Mouse (Mus musculus) C2C12 (cell line): ENCODE results near the gene Dazap1. TPM values are rescaled to one million over a fixed set of nuclear protein-coding genes. Genes with fewer than 3 reads are reported as not detected.

ENCODE experiments used
- H3K27me3 ChIP-seq: one replicate; pipeline ENCODE4 v1.6.1; 2011; ENCODE audit not compliant: control insufficient read depth, insufficient read depth, insufficient read length
- H3K36me3 ChIP-seq: one replicate; pipeline ENCODE4 v1.6.1; 2011; ENCODE audit not compliant: control insufficient read depth, insufficient read depth
- H3K4me3 ChIP-seq: one replicate; pipeline ENCODE4 v1.5.1; 2011; ENCODE audit warnings: mild to moderate bottlenecking, control low read depth; ENCODE audit not compliant: poor library complexity, insufficient read depth, severe bottlenecking
- H3K79me2 ChIP-seq: one replicate; pipeline ENCODE4 v1.6.1; 2011; ENCODE audit not compliant: control insufficient read depth, insufficient read depth
- H3K79me3 ChIP-seq: one replicate; pipeline ENCODE4 v1.6.1; 2011; ENCODE audit warnings: low read depth, control low read depth
- H3ac ChIP-seq: one replicate; pipeline ENCODE3; 2011; ENCODE audit warnings: low read depth; ENCODE audit not compliant: control insufficient read depth, insufficient read length
- CEBPB ChIP-seq: IDR thresholded peaks from one replicate; pipeline ENCODE4 v1.6.1; 2011; ENCODE audit warnings: low read depth, mild to moderate bottlenecking, control low read depth, moderate library complexity
- CTCF ChIP-seq: IDR thresholded peaks from one replicate; pipeline ENCODE4 v1.5.1; 2011; ENCODE audit not compliant: control insufficient read depth, insufficient read depth, insufficient read length
- FOSL1 ChIP-seq: IDR thresholded peaks from one replicate; pipeline ENCODE4 v1.8.0; 2011; ENCODE audit warnings: mild to moderate bottlenecking, low read length; ENCODE audit not compliant: poor library complexity, insufficient read depth, severe bottlenecking
- MAX ChIP-seq: IDR thresholded peaks from one replicate; pipeline ENCODE4 v1.6.1; 2011; ENCODE audit warnings: mild to moderate bottlenecking, control low read depth
- MYOD1 ChIP-seq: IDR thresholded peaks from one replicate; pipeline ENCODE4 v1.6.1; 2011; ENCODE audit warnings: low read depth; ENCODE audit not compliant: control insufficient read depth, insufficient read length
- MYOG ChIP-seq: IDR thresholded peaks from one replicate; pipeline ENCODE4 v1.6.1; 2011; ENCODE audit not compliant: control insufficient read depth, insufficient read length; ENCODE audit errors: extremely low read depth
- USF1 ChIP-seq: IDR thresholded peaks from one replicate; pipeline ENCODE4 v1.6.1; 2011; ENCODE audit warnings: low read depth, mild to moderate bottlenecking, control low read depth, moderate library complexity
- polyA plus RNA-seq: library from polyadenylated mRNA; unstranded; fragments of >200 nt; fragmentation: generic; extraction: Trizol; gene quantifications from one replicate; pipeline ENCODE4 v1.2.1, GENCODE M21; 2012; ENCODE audit warnings: missing spikeins

Dazap1 gene
- polyA plus RNA-seq, 1 experiment = 159 TPM

DNA sequence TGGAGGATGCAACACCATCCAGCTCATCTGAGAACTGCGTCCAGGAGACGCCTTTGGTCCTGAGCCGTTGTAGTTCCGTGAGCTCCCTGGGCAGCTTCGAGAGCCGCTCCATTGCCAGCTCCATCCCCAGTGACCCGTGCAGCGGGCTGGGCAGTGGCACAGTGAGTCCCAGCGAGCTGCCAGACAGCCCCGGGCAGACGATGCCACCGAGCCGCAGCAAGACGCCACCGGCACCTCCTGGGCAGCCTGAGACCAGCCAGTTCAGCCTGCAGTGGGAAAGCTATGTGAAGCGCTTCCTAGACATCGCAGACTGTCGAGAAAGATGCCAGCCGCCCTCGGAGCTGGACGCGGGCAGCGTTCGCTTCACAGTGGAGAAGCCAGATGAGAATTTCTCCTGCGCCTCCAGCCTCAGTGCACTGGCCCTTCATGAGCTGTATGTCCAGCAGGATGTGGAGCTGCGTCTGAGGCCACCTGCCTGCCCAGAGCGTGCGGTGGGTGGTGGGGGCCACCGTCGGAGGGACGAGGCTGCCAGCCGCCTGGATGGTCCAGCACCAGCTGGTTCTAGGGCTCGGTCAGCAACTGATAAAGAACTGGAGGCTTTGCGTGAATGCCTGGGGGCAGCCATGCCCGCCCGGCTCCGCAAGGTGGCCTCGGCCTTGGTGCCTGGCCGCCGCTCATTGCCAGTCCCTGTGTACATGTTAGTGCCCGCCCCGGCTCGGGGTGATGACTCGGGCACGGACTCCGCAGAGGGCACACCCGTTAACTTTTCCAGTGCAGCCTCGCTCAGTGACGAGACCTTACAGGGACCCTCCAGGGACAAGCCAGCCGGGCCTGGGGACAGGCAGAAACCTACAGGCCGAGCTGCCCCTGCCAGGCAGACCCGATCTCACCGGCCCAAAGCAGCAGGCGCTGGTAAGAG is 51.6 kb downstream of the Dazap1 start:
- Histone ChIP-seq H3K4me3 (no peak overlapping the region), H3K79me2 (no peaks in the 10 kb centered on the region), H3K36me3 (no peaks in the 10 kb centered on the region), H3ac (no peak overlapping the region), H3K79me3 (no peaks in the 10 kb centered on the region), H3K27me3 (peaks cover 25% of the 10 kb centered on the region)
- TF ChIP-seq MYOG = no peak
- TF ChIP-seq CTCF = no peak
- no peak for TF ChIP-seq CEBPB
- TF ChIP-seq MYOD1 = no peak

- Histone ChIP-seq H3K36me3 (no peaks in the 10 kb centered on the region), H3ac (no peak overlapping the region), H3K79me2 (peaks cover 7% of the 10 kb centered on the region), H3K79me3 (no peaks in the 10 kb centered on the region), H3K4me3 (no peak overlapping the region), H3K27me3 (peaks cover 23% of the 10 kb centered on the region)
- TF ChIP-seq USF1 (no peak), FOSL1 (no peak), MYOG (no peak), MYOD1 (no peak), CEBPB (no peak), MAX (no peak), CTCF (no peak)
Measured at GRCm38 (mm10) chr10:80313627-80314201, 52.4 kb downstream of the Dazap1 start.

DNA sequence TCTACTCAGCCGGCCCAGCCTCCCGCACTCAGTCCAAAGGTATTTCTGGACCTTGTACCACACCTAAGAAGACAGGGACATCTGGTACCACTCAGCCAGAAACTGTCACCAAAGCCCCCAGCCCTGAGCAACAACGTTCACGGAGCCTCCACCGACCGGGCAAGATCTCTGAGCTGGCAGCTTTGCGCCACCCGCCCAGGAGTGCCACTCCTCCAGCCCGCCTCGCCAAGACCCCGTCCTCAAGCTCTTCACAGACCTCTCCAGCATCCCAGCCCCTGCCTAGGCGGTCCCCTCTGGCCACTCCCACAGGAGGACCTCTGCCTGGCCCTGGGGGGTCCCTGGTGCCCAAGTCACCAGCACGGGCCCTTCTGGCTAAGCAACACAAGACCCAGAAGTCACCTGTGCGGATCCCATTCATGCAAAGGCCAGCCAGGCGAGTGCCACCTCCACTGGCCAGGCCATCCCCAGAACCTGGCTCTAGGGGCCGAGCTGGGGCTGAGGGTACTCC is 53.3 kb downstream of the Dazap1 start:
- TF ChIP-seq CEBPB = no peak
- no peak for TF ChIP-seq MYOD1
- TF ChIP-seq CTCF = no peak
- TF ChIP-seq USF1 = no peak
- TF ChIP-seq MAX = no peak
- no peak for TF ChIP-seq FOSL1
- TF ChIP-seq MYOG = no peak

DNA sequence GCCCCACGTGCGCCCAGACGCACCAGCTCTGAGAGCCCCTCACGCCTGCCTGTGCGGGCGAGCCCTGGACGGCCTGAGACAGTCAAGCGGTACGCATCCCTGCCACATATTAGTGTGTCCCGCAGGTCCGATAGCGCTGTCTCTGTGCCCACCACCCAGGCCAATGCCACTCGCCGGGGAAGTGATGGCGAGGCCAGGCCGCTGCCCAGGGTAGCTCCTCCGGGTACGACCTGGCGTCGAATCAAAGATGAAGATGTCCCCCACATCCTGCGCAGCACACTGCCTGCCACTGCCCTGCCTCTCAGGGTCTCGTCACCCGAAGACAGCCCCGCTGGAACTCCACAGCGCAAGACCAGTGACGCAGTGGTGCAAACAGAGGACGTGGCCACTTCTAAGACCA is 54.0 kb downstream of the Dazap1 start:
- Histone ChIP-seq H3K79me2 (peaks cover 23% of the 10 kb centered on the region), H3K79me3 (peaks cover 13% of the 10 kb centered on the region), H3K4me3 (no peak overlapping the region), H3K36me3 (peaks cover 6% of the 10 kb centered on the region), H3K27me3 (peaks cover 15% of the 10 kb centered on the region), H3ac (no peak overlapping the region)
- TF ChIP-seq MYOG (no peak), MAX (no peak), FOSL1 (no peak), USF1 (no peak), MYOD1 (no peak), CEBPB (no peak), CTCF (no peak)

More for the DNA sequence above, 53.3 kb downstream of the Dazap1 start:
- H3K79me2 ChIP-seq = peaks cover 16% of the 10 kb centered on the region
- H3K4me3 ChIP-seq = no peak overlapping the region
- peaks cover 6% of the 10 kb centered on the region for H3K36me3 ChIP-seq
- H3K79me3 ChIP-seq = peaks cover 7% of the 10 kb centered on the region
- H3K27me3 ChIP-seq = peaks cover 15% of the 10 kb centered on the region
- H3ac ChIP-seq = no peak overlapping the region

- Histone ChIP-seq H3K27me3 (peaks cover 8% of the 10 kb centered on the region), H3K36me3 (peaks cover 6% of the 10 kb centered on the region), H3K79me3 (peaks cover 13% of the 10 kb centered on the region), H3K79me2 (peaks cover 25% of the 10 kb centered on the region), H3K4me3 (no peak overlapping the region), H3ac (no peak overlapping the region)
- TF ChIP-seq CTCF (no peak), MYOD1 (no peak), MYOG (no peak), FOSL1 (no peak), CEBPB (no peak), MAX (no peak), USF1 (no peak)
Measured at GRCm38 (mm10) chr10:80316359-80316781, 55.1 kb downstream of the Dazap1 start.
